Mouse (Mus musculus): ENCODE measurements at regions not wholly inside any gene's neighbourhood (a gene's known extent, or its start where the extent isn't known, plus 50 kb on each side); places are given as distances from the start of the nearest gene placed in this dataset.
"Not testable (repeated sequence)": the region's sequence is repeated elsewhere in the genome, so short reads cannot be mapped to it uniquely, and the experiment has no call there.

GRCm38 (mm10) chr9:11206267-11206666 lies 301.7 kb upstream of the Cntn5 start:
- DNase-seq (ENCODE audit: low spot score in 2 of 2): no peak

DNA sequence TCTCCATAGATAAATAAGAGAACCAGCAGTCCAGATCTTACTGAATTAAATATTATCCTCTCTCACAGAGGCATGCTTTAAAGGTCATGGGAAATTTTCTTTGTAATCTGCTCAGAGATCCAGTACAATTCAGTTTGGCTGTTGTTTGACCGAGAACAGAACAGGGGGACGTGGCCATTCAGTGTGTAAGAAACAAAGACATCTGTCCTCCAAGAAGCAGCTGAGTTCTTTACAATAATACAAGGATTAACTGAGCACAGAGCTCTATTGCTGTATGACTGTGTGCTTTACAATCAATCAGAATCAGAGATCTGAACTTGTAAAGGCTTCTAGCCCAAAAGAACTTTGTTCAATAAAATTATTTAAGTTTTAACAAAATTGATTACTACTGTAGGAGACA lies 287.6 kb upstream of the Cntn5 start:
- DNase-seq (ENCODE audit: low spot score in 2 of 2): no peak

- DNase-seq (ENCODE audit: low spot score in 2 of 2): no peak
Observed at GRCm38 (mm10) chr9:11145799-11146198, 241.2 kb upstream of the Cntn5 start.

DNA sequence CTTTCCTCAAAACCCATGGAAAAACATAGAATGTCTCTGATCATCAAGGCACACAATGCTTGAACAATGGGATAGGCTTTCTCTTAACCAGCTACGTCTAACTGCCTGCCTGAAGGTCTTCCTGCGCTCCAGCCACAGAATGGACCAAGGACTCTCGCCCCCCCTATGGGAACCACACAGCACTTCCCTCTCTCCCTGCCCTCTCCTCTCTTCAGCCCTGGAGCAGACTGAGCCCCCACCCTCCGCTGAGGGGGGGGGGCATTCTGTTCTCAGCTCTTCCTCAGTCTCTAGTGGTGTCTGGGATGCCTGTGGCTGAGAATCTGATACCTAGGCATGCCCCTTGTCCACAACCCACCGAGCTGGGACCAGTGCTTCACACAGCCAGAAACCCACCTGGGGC lies 222.3 kb upstream of the Cntn5 start:
- no peak for DNase-seq (ENCODE audit: low spot score in 2 of 2)

DNA sequence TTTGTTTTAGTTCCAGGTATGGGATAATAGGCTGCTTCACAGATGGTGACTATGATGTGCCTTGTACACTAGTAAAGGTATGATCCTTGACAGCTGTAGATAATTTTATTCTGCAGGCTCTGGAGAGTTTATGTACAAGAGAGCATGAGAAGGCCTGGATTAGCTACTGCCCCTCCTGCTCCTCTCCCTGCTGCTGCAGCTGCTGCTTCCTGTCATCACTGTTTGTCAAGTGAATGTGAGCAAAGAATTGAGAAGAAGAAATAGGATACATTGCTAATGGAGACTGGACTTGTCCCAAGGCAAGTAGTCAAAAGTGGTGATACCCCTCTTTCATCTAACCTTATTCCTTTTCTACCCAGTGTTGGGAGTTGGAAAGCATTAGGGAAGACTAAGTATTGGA lies 214.6 kb upstream of the Cntn5 start:
- DNase-seq (ENCODE audit: low spot score in 2 of 2): no peak

GRCm38 (mm10) chr9:11107828-11108227 lies 203.3 kb upstream of the Cntn5 start:
- DNase-seq (ENCODE audit: low spot score in 2 of 2): not testable (repeated sequence)

- not testable (repeated sequence) for DNase-seq (ENCODE audit: low spot score in 2 of 2)
Observed at GRCm38 (mm10) chr9:11107212-11107611, 202.6 kb upstream of the Cntn5 start.

DNA sequence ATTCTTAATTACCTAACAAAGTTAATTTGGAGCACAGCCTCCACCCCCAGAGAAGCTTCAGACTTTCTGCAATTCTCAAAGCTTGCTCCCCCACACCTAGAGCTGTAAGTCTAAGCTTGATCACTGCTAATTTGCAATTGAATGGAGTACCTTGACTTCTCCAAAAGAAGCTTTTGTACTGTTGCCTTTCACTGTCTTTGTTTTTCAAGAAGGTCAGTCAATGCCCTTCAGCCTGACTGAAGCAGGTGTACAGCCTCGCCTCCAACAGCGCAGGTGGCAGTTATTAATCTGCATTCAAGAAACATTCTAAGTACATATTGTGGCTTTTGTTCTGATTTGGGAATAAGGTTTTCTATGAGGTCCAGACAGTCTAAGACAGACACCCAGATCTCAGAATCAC lies 201.7 kb upstream of the Cntn5 start:
- DNase-seq (ENCODE audit: low spot score in 2 of 2): no peak

DNA sequence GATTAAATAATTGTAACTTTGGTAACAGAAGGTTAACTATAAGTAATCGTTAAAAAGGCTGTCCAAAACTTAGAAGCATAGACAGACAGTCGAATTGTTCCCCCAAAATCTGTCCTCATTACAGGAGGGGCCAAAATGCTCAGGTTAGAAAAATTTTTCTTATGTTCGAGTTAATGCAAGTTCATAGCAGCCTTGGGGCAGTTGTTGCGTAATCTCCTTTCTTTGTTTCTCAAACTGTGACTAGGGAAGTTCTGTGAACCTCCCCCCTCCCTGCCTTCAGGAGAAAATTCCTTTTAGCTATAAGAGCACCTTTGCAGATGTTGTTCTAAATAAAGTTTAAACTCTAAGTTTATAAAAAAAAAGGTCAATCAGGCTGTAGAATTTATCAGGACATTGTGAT lies 198.9 kb upstream of the Cntn5 start:
- DNase-seq (ENCODE audit: low spot score in 2 of 2): no peak

DNA sequence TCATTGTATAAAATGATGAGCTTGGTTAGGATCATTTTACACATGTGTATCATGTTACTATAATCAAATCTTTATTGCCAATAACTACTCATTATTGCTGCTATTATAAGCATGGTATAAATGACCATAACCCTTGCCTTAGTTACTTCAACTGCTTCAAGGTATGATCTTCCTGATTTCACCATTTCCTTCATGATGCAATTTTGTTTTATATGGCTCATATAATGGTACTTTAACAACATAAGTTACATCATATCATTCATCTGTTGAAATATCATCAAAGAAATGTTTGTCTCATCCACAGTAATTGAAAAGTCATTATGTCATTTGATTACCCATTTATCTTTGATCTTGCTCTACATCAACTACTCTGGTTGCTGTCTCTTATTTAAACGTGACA lies 188.3 kb upstream of the Cntn5 start:
- DNase-seq (ENCODE audit: low spot score in 2 of 2): no peak

DNA sequence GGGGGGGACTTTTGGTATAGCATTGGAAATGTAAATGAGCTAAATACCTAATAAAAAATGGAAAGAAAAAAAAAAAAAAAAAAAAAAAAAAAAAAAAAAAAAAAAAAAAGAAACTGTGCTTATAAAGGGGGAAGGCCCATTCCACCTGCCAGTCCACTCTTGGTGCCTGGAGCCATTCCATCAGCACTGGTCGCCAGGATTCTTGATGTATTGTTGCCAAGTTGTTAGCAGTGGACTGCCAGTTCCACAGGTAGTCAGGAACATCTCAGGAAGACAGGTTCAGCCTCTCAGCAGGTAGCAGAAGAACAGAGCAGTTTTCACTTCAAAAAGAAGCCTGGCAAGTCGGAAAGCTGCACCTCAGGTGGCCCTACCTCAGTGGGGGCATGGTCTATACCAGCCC lies 162.6 kb upstream of the Cntn5 start:
- DNase-seq (ENCODE audit: low spot score in 2 of 2): not testable (repeated sequence)

DNA sequence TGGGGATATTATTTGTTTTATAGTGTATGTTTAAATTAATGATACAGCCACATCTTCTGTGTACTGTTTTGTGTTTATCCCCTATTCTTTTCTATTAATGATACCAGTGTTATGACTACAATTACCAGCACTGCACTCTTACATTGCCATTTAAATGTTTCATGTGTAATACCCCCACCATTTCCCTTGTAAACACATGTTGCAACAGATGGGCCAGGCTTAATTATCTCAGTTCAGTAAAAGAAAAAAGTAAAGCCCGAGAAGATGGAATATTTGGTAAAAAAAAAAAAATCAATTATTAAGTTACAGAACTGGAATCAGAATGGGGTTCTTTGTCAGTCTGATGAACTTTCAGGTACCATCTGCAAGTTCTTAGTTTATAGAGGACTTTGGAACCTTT lies 158.3 kb upstream of the Cntn5 start:
- no peak for DNase-seq (ENCODE audit: low spot score in 2 of 2)
